Mouse (Mus musculus) right cerebral cortex, postnatal 14 days (tissue): ENCODE results near the gene Dmtf1.
"Not testable (repeated sequence)": the region's sequence is repeated elsewhere in the genome, so short reads cannot be mapped to it uniquely, and the experiment has no call there.

Source experiments
- DNase-seq: peaks from one replicate; pipeline ENCODE4 v3.0.0; 2022

The Dmtf1 gene

GRCm38 (mm10) chr5:9161456-9162041 is at the start of gene Dmtf1:
Gene Dmtf1 (minus strand): TSS chr5:9161776.
- DNase-seq, result peak; percentile 91

DNA sequence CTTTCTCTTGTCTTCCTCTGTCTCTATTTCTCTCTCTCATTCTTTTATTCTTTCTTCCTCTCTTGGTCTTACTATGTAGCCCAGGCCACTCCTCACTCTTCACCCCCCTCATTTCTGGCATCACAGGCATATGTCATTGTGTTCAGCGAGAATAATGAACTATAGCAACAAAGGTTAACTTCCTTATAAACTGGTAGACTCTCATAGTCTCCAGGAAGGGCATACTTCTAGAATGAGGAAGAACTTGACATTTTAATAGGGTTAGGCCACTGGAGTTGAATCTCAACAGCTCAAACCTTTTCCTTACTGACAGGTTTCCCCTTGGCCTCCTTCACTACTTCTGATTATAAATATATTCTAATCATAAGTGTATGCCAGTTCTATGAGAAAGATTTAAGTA is 24.9 kb upstream of the Dmtf1 start:
- no peak for DNase-seq

GRCm38 (mm10) chr5:9173295-9173694 is 11.7 kb upstream of the Dmtf1 start:
- DNase-seq, result no peak

DNA sequence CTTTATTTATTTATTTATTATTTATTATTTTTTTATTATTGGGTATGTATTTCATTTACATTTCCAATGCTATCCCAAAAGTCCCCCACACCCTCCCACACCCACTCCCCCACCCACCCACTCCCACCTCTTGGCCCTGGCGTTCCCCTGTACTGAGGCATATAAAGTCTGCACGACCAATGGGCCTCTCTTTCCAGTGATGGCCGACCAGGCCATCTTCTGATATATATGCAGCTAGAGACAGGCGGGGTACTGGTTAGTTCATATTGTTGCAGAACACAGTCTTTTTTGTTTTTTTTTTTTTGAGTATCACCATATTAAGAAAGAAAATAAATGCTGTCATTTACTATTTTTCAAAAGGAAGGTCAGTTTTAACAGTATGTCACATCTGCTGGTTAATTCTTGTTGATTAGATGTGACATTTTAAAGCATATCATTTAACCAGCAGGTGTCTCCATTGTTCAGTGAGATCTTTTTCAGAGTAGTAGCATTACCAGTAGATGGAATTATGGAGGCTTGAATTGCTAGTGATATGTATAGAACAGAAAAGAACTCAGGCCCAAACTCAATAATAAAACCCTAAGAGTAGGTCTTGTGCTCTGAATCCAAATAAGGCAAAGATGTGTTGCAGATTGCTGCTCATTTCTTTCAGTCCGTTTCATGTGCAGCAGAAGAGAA is 7.9 kb upstream of the Dmtf1 start:
- DNase-seq, result not testable (repeated sequence)

DNA sequence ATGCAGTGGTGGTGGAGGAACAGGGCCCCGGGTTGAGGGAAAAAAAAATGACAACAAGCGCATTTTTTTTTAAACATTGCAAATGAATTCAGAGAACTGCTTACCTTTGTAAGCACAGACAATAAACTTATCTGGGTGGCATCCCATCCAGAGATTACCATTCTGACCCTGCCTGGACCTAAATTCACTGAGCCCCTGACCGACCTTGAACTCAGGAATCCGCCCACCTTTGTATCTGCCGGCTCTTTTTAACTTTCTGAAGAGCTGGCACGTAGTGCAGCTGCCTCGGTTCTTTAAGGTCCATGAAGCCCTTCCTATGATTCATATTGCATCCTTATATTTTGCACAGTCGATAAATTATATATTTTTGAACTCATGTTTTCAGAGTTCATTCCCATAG is 4.8 kb upstream of the Dmtf1 start:
- DNase-seq, result no peak

DNA sequence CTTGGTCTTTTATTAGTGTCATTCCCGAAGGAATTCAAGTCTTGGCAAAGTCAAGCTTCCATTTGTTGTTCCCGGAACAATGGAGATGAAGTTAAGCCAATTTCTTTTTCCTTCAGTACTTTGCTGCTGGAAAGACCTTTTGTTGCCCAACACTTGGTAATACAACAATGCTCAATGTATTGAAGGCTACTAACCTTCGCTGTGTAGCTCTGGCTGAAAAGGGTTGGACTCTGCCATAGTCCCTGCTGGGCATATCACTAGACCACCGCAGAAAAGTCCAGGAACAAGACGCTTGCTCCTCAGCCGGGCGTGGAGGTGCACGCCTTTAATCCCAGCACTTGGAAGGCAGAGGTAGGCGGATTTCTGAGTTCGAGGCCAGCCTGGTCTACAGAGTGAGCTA is 3.6 kb upstream of the Dmtf1 start:
- not testable (repeated sequence) for DNase-seq

DNA sequence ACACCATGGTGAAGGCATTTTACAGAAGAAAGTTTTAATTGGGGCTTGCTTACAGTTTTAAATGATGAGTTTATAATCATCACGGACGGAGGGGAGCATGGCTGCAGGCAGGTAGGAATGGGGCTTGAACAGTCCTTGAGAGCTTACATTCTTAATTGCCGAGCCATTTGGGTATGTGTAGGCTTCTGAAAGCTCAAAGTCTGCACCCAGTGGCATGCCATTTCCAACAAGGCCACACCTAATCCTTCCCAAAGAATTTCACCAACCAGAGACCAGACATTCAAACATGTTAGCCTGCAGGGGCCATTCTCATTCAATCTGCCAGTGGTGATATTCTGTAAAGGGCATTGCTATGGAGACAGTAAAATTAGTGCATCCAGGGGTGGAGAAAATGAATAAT is 1.8 kb upstream of the Dmtf1 start:
- DNase-seq, result no peak

DNA sequence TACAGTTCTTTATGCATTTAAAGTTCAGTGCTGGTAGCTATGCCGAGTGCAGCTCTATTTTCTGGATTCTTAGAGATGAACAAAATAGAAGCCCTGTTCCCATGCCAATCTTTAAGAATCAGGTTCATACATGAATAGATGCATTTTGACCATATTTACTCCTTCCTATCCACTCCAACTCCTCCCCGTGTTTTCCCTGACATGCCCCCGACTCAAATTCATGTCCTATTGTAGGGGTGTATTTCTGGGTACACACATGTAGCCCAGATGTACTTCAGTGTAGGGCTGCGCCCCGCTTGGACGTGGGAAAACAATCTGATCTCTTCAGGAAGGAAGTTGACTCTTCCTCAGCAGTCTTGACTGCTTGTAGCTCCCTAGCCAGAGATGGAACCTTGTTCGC is 512 bp upstream of the Dmtf1 start:
- DNase-seq, result no peak

DNA sequence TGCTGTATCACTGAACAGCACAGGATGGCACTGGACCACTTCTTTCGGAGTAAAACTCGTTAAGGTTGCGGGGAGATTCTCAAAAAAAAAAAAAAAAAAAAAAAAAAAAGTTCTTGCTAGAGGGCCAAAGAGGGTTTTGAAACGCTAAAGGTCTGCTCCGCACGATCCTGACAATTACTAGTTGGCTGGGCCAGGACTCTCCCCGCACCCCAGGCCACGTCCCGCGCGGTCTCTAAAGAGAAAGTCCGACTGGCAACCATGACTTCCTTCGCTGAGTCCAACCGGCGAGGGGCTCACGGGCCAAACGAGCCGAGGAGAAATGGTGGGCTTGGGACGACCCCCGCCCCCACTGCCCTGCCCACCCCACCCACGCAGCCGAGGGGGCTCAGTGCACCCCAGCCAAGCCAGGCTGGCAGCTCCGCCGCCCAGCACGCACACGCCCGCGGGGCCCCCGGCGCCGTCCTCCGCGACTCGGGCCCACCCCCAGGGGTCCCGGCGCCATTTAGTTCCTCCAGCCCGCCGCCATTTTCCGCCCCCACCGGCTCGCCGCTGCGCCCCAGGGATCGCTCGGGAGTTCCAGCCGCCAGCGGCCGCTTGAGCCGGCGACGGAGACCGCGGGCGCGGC is 633 bp downstream of the Dmtf1 start:
- DNase-seq, result peak; percentile 66

DNA sequence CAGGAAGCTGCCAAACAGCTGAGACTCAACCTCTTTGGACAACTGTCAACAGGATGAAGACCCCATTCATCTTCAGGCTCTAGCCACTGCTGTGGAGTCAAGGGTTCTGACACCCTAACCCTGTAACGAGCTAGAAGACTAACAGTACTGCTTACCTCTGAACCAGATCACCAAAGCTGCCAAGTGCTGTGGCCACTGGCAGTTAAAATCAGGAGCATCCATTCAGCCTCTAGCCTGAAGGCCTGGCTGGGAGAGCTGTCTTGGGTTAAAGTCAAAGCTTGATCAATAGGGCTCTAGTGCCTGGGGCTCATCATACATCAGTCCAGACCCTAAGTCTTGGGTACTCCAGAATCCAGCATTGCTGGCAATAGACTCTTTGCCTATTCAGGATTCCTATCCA is 4.2 kb downstream of the Dmtf1 start:
- DNase-seq, result no peak

DNA sequence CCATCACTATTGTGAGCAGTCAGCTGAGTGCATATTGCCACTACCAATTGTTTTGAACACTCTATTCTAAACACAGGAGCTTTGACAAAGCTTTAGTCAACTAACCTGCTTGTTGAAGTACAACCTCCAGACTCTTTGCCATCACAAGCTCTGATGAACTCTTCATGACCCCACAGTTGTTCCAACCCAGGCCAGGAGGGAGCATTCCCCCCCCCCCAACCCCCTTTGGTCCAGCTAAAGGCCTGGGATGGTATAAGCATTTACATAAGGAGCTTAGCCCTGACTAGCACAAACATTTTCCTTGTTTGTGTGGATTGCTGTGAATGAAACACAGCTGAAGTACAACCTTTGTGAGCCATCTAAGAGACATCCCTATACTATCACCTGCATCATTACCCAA is 4.8 kb downstream of the Dmtf1 start:
- no peak for DNase-seq

DNA sequence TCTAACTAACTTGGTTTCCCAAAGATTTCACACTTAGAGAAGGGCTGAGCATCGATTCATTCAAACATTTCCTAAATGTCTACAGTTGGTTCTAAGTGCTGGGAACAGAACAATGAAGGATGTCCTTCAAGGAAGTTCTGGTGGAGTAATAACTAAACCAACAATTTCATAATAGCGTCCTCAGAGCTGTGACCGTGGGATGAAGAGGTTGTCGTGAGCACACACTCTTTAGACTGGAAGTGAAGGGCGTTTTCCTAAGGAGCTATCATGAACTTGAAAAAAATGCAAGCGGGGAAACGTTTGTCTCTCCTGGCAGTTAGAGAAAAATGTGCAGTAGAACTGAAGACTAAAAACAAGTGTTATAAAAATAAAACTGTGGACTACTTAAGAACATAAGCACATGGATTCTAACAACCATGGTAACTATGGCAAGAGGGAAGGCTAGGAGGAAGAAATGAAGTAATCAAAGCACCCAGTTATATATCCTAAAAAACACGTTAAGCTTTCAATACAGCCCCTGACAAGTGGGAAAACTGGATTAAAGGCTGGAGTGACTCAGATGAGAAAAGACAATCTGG is 12.2 kb downstream of the Dmtf1 start:
- no peak for DNase-seq

DNA sequence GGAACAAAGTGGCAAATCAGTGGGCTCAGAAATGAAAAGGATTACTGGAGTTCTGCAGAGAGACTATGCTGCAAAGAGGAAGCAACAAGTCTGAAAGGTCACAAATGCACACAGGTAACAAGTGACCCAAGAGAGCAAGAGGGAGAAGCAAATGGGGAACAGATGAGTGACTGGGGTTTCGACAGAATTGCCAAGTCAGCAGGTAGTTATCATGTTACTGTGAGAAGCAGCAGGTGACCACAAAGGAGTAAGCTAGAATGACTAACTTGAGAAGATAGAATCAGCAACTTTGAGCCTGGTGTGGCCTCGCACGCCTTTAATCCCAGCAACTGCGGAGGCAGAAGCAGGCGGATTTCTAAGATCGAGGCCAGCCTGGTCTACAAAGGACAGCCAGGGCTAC is 19.2 kb downstream of the Dmtf1 start:
- no peak for DNase-seq

- no peak for DNase-seq
Measured at GRCm38 (mm10) chr5:9140724-9141123, 20.9 kb downstream of the Dmtf1 start.

DNA sequence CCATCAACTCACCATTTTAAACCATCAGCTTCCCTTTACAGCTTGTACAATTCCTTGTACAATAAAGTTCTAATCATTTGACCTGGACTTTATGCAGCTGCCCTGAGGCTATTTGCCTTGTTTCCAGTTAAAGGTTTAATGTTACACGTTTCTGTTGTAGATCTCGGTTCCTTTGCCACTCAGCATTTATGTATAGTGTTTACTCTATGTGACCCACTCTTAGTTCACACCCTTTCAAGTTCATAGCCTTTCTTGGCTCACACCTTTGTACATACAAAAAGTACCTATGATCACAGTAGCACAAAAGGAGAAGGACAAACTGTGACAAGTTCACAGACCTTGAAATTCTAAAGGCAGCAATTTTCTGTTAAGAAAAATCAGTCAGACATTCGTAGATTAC is 26.0 kb downstream of the Dmtf1 start:
- DNase-seq, result no peak

DNA sequence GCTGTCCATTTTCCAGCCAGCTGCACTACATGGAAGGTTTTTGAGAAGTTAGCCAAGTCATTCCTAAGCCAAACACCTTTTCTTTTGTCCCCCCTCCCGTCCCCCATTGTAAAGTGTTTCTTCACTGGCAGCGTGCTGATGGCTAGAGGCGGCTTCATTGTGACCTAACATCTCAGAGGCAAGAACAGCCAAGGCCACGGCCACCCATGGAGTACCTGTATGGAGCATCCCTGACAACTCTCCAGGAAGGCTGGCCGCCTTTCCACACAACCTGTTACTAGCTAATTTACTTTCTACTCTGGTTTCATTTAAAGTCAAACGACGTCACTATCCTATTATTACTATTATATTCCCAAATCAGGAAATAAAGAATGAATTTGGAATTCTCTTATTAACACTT is 29.8 kb downstream of the Dmtf1 start:
- DNase-seq, result no peak

DNA sequence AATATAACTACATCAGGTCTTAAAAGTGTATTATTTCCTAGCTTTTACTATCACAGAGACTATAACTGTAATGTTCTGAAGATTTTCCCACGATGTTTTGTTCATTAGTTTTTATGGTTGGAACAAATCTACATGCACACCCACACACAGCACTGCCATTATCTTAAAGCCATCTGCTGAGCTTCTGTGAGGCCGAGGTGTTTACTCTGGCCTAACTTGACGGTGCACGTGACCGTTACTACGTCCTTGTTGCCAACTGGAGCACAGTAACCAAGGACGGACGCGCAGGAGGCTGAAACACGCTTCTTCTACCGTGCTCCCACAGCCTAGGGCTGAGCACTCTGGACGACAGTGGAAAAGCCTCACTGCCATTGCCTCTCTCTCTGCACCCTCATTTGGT is 33.0 kb downstream of the Dmtf1 start:
- no peak for DNase-seq

GRCm38 (mm10) chr5:9124134-9124533 is 37.4 kb downstream of the Dmtf1 start:
- DNase-seq, result no peak

DNA sequence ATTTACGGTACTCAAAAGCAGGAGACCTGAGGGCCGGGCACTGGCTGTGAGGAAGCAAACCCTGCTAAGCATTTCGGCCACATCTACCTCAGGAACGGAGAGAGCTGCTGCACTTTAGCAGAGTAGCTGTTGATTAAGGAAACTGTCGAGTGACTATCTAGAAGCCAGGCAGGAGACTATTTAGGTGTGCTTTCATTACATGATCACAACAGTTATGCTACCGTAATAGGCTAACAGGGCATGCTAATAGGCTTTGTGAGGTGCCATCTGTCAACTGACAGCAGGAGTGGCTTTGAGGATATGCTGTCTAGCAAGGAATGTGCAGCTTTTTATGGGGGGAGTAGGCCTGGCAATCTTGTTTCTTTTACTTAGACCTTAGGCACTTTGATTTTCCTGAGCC is 47.4 kb downstream of the Dmtf1 start:
- no peak for DNase-seq

- DNase-seq, result peak; percentile 50
Measured at GRCm38 (mm10) chr5:9111759-9112158, 49.8 kb downstream of the Dmtf1 start.

GRCm38 (mm10) chr5:9111285-9111684 is 50.3 kb downstream of the Dmtf1 start:
- no peak for DNase-seq

DNA sequence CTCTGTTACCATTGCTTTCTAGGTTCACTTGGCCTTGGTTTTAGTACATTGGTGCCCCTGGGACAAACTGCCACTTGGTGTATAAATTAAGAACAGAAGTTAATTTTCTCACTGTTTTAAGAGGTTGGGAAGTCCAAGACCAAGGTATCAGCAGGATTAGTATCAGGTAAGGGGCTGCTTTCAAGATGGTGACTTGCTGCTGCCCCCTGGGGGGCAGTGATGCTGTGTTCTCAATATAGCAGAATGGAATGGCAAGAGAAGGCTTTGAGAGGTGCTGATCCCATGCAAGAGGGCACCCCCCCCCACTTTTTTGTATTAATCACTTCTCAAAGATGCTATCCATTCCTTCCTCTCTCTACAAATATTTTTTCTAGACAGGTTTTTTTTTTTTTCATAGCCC is 52.0 kb downstream of the Dmtf1 start:
- DNase-seq, result no peak

DNA sequence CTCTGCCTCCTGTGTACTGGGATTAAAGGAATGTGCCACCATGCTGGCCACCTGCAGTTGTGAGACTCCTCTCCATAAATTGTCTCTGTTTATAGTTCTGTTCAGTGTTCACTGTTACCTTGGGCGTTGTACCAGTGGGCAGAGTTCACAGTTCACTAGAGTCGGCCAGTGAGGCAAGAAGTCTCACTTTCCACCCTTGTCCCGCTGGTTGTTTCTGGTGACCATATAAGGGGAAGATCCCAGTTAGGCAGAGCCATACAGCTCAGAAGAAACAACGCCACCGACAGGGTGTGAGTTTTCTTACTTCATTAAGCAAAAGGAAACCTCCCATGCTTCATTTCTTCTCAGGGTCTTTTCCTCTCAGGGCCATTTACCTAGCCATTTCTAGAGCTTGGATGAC is 53.1 kb downstream of the Dmtf1 start:
- DNase-seq, result no peak
